Mouse (Mus musculus): ENCODE measurements around the gene 9430038I01Rik.

DNA sequence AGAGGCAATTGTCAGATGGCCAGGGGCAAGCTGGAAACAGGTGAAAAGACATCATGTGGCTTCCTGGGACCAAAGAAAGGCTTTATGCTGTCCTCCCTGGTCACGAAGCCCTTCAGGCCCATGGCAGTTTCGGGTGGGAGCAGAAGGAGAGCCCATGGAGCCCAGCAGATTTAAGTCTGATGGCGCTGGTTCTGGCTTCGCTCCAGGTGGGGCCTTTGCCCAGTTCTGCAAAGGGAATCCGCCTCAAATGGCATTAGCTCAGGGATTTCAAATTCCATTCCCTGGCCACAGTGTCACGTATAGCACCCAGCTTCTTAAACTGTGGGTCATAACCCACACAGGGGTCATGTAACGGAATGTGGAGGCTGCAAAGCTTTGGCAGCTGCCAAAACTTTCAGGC lies 63.7 kb downstream of the 9430038I01Rik start:
- TF ChIP-seq CTCF (IDR thresholded peaks at IDR 0.05; ENCODE audit: low read depth) (no peak), EP300 (optimal IDR thresholded peaks at IDR 0.05) (no peak)
